Mouse (Mus musculus): Measurements from ENCODE around the gene Asl. TPM values are rescaled to one million over a fixed set of nuclear protein-coding genes. Genes with fewer than 3 reads are reported as not detected.

The Asl gene
- polyA plus RNA-seq, 1 experiment from 2014 or later, result 27.3 TPM

- Histone ChIP-seq H3K4me2 (replicated peaks; ENCODE audit: low read depth, low read length) (no peak overlapping the region), H3K9me3 (ENCODE audit: low read length) (no peaks in the 10 kb centered on the region), H3K27ac (ENCODE audit: low read length) (no peak overlapping the region), H3K9ac (replicated peaks; ENCODE audit: low read depth) (no peak overlapping the region), H3K4me1 (ENCODE audit: insufficient read depth, low read depth, low read length) (no peaks in the 10 kb centered on the region), H3K36me3 (ENCODE audit: insufficient read depth, low read length) (peaks cover 8% of the 10 kb centered on the region; the same call in 1 of the 2 replicates), H3K4me3 (ENCODE audit: low read depth, low read length) (no peak overlapping the region), H3K27me3 (replicated peaks; ENCODE audit: insufficient read depth, low read length) (no peaks in the 10 kb centered on the region)
- TF ChIP-seq CTCF (IDR thresholded peaks at IDR 0.05) (no peak), EP300 (IDR thresholded peaks at IDR 0.05) (no peak)
- 41% methylated on average over 8 of the region's 8 CpGs for WGBS
- ATAC-seq, result no peak
- no peak for DNase-seq (ENCODE audit: low spot score)
Measured at GRCm38 (mm10) chr5:130019461-130019860, 9.6 kb downstream of the Asl start.

DNA sequence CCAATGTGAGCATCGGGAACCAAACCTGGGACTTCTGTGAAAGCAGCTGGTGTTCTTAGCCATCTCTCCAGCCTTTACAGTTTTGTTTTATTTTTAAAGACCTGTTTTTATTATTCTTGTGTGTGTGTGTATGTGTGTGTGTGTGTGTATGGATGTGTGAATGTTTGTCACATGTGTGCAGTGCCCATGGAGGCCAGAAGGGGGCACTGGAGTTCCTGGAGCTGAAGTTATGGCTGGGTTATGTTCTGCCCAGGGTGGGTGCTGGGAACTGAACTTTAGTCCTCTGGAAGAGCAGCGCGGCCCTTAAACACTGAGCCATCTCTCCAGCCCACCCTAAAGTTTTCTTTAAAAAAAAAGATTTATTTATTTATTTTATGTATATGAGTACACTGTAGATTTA is 13.9 kb downstream of the Asl start:
- H3K27ac ChIP-seq (ENCODE audit: low read length), result no peak overlapping the region
- DNase-seq (ENCODE audit: low spot score) (no peak), ATAC-seq (no peak)
- TF ChIP-seq EP300 (IDR thresholded peaks at IDR 0.05) (no peak), CTCF (IDR thresholded peaks at IDR 0.05) (no peak)
- H3K36me3 ChIP-seq (ENCODE audit: insufficient read depth, low read length), result peaks cover 8% of the 10 kb centered on the region; the same call in 1 of the 2 replicates
- no peaks in the 10 kb centered on the region for H3K27me3 ChIP-seq (replicated peaks; ENCODE audit: insufficient read depth, low read length)
- H3K9ac ChIP-seq (replicated peaks; ENCODE audit: low read depth), result no peak overlapping the region
- no peak overlapping the region for H3K4me2 ChIP-seq (replicated peaks; ENCODE audit: low read depth, low read length)
- H3K4me1 ChIP-seq (ENCODE audit: insufficient read depth, low read depth, low read length), result no peaks in the 10 kb centered on the region
- 98% methylated on average over 3 of the region's 3 CpGs for WGBS
- H3K9me3 ChIP-seq (ENCODE audit: low read length), result no peaks in the 10 kb centered on the region; the same call in 1 of the 2 replicates
- H3K4me3 ChIP-seq (ENCODE audit: low read depth, low read length), result no peak overlapping the region

DNA sequence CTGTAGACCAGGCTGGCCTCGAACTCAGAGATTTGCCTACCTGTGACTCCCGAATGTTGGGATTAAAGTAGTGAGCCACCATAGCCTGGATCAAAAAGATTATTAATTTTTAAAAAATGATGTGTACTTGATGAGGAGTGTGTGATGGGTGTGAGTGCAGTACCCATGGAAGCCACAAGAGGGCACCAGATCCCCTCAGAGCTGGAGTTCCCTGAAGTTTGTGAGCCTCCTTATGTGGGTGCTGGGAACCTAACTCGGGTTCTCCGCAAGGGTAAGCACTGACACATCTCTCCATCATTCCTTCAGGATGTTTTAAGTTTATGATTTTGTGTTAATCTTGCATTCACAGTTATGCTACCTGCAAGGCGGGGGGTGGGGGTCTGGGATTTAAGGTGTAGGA is 18.1 kb downstream of the Asl start:
- DNase-seq (ENCODE audit: low spot score) (no peak), ATAC-seq (no peak)
- TF ChIP-seq EP300 (IDR thresholded peaks at IDR 0.05), result no peak
- peak; percentile 55 for TF ChIP-seq CTCF (IDR thresholded peaks at IDR 0.05)
- Histone ChIP-seq H3K9me3 (ENCODE audit: low read length) (no peaks in the 10 kb centered on the region; the same call in 1 of the 2 replicates), H3K9ac (replicated peaks; ENCODE audit: low read depth) (no peak overlapping the region), H3K36me3 (ENCODE audit: insufficient read depth, low read length) (peaks cover 6% of the 10 kb centered on the region; the same call in 1 of the 2 replicates), H3K4me2 (replicated peaks; ENCODE audit: low read depth, low read length) (no peak overlapping the region), H3K27ac (ENCODE audit: low read length) (no peak overlapping the region), H3K4me1 (ENCODE audit: insufficient read depth, low read depth, low read length) (no peaks in the 10 kb centered on the region), H3K4me3 (ENCODE audit: low read depth, low read length) (no peak overlapping the region), H3K27me3 (replicated peaks; ENCODE audit: insufficient read depth, low read length) (no peaks in the 10 kb centered on the region)
- 94% methylated on average over 5 of the region's 5 CpGs for WGBS

DNA sequence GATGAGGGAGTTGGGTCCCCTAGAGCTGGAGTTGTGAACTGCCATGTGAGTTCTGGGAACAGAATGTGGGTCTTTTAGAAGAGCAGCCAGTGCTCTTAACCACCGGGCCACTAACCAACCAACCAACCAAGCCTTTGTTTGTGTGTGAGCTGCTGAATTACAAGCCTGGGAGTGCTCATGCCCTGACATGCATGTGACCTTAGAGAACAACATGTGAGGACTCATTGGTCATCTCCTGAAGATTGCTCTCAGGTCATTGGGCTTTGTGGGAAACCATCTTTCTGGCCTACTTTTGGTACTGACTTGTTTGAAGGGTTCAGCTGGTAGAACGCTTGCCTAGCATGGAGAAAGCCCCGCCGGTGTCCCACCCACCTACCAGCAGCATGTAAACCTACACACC is 19.3 kb downstream of the Asl start:
- Histone ChIP-seq H3K4me1 (ENCODE audit: insufficient read depth, low read depth, low read length) (no peaks in the 10 kb centered on the region), H3K27ac (ENCODE audit: low read length) (no peak overlapping the region), H3K27me3 (replicated peaks; ENCODE audit: insufficient read depth, low read length) (no peaks in the 10 kb centered on the region), H3K9ac (replicated peaks; ENCODE audit: low read depth) (no peak overlapping the region), H3K9me3 (ENCODE audit: low read length) (no peaks in the 10 kb centered on the region; the same call in 1 of the 2 replicates), H3K36me3 (ENCODE audit: insufficient read depth, low read length) (no peaks in the 10 kb centered on the region; the same call in 1 of the 2 replicates), H3K4me3 (ENCODE audit: low read depth, low read length) (no peak overlapping the region), H3K4me2 (replicated peaks; ENCODE audit: low read depth, low read length) (no peak overlapping the region)
- ATAC-seq, result no peak
- TF ChIP-seq CTCF (IDR thresholded peaks at IDR 0.05) (no peak), EP300 (IDR thresholded peaks at IDR 0.05) (no peak)
- DNase-seq (ENCODE audit: low spot score), result no peak
- 94% methylated on average over 4 of the region's 4 CpGs for whole genome bisulfite sequencing

- no peak for ATAC-seq
- no peak for DNase-seq (ENCODE audit: low spot score)
- Histone ChIP-seq H3K4me2 (replicated peaks; ENCODE audit: low read depth, low read length) (no peak overlapping the region), H3K4me1 (ENCODE audit: insufficient read depth, low read depth, low read length) (no peaks in the 10 kb centered on the region; the same call in 1 of the 2 replicates), H3K4me3 (ENCODE audit: low read depth, low read length) (no peak overlapping the region), H3K27me3 (replicated peaks; ENCODE audit: insufficient read depth, low read length) (no peaks in the 10 kb centered on the region), H3K36me3 (ENCODE audit: insufficient read depth, low read length) (no peaks in the 10 kb centered on the region), H3K9ac (replicated peaks; ENCODE audit: low read depth) (no peak overlapping the region), H3K9me3 (ENCODE audit: low read length) (no peaks in the 10 kb centered on the region; the same call in 1 of the 2 replicates), H3K27ac (ENCODE audit: low read length) (no peak overlapping the region)
- WGBS, result 79% methylated on average over 6 of the region's 6 CpGs
- TF ChIP-seq EP300 (IDR thresholded peaks at IDR 0.05), result no peak
- no peak for TF ChIP-seq CTCF (IDR thresholded peaks at IDR 0.05)
Measured at GRCm38 (mm10) chr5:130008034-130008590, 20.9 kb downstream of the Asl start.

GRCm38 (mm10) chr5:130007344-130007743 is 21.7 kb downstream of the Asl start:
- Histone ChIP-seq H3K9me3 (ENCODE audit: low read length) (no peaks in the 10 kb centered on the region; the same call in 1 of the 2 replicates), H3K27ac (ENCODE audit: low read length) (no peak overlapping the region), H3K4me2 (replicated peaks; ENCODE audit: low read depth, low read length) (no peak overlapping the region), H3K4me1 (ENCODE audit: insufficient read depth, low read depth, low read length) (peaks cover under 1% of the 10 kb centered on the region; the same call in 1 of the 2 replicates), H3K4me3 (ENCODE audit: low read depth, low read length) (no peak overlapping the region), H3K27me3 (replicated peaks; ENCODE audit: insufficient read depth, low read length) (no peaks in the 10 kb centered on the region), H3K36me3 (ENCODE audit: insufficient read depth, low read length) (no peaks in the 10 kb centered on the region), H3K9ac (replicated peaks; ENCODE audit: low read depth) (no peak overlapping the region)
- 92% methylated on average over 1 of the region's 1 CpGs for WGBS
- peak; percentile 59 for TF ChIP-seq CTCF (IDR thresholded peaks at IDR 0.05)
- TF ChIP-seq EP300 (IDR thresholded peaks at IDR 0.05), result no peak
- no peak for ATAC-seq
- no peak for DNase-seq (ENCODE audit: low spot score)
